Mouse (Mus musculus) spleen, postnatal 14 days (tissue): ENCODE data around the gene Pex16.

Experiments
- DNase-seq, 2 experiments: peaks; one replicate each; pipeline ENCODE4 v3.0.0; 2021 to 2022; ENCODE audit warnings: low spot score in 2 of 2

Gene Pex16

GRCm38 (mm10) chr2:92422388-92423135, 48.1 kb downstream of the Pex16 start:
- DNase-seq, result no peak

GRCm38 (mm10) chr2:92423156-92423555, 48.7 kb downstream of the Pex16 start:
- no peak for DNase-seq

- peak in 1 of 2 experiments; percentile 31 for DNase-seq
Observed at GRCm38 (mm10) chr2:92423702-92424461, 49.4 kb downstream of the Pex16 start.

GRCm38 (mm10) chr2:92424462-92425308, 50.2 kb downstream of the Pex16 start:
- DNase-seq, result no peak

- no peak for DNase-seq
Observed at GRCm38 (mm10) chr2:92425366-92425765, 50.9 kb downstream of the Pex16 start.

GRCm38 (mm10) chr2:92426426-92426825, 52.0 kb downstream of the Pex16 start:
- DNase-seq, result no peak

GRCm38 (mm10) chr2:92427882-92428281, 53.4 kb downstream of the Pex16 start:
- no peak for DNase-seq

- no peak for DNase-seq
Observed at GRCm38 (mm10) chr2:92430089-92430488, 55.6 kb downstream of the Pex16 start.
